Mouse (Mus musculus): ENCODE data around the gene Tac4.

GRCm38 (mm10) chr11:95273661-95274060 is 12.3 kb downstream of the Tac4 start:
- TF ChIP-seq SIN3A (IDR thresholded peaks at IDR 0.05; ENCODE audit: low read length) (no peak), CTCF (IDR thresholded peaks at IDR 0.05 in 2 of 3, conservative IDR thresholded peaks at IDR 0.05 in 1 of 3; ENCODE audit: control insufficient read depth in 1 of 3, insufficient read depth in 1 of 3, low read depth in 2 of 3, low read length in 3 of 3, poor library complexity in 1 of 3, severe bottlenecking in 1 of 3) (no peak), CHD2 (IDR thresholded peaks at IDR 0.05; ENCODE audit: low read length) (no peak), EP300 (IDR thresholded peaks at IDR 0.05; ENCODE audit: low read depth in 1 of 2, low read length in 2 of 2) (no peak), MAX (IDR thresholded peaks at IDR 0.05; ENCODE audit: low read length) (no peak), JUND (IDR thresholded peaks at IDR 0.05; ENCODE audit: low read depth, low read length) (no peak), POLR2A (IDR thresholded peaks at IDR 0.05; ENCODE audit: control insufficient read depth in 1 of 2, insufficient read depth in 1 of 2, low read depth in 1 of 2, low read length in 2 of 2, poor library complexity in 1 of 2) (no peak), RAD21 (IDR thresholded peaks at IDR 0.05; ENCODE audit: low read depth, low read length) (no peak), POLR2AphosphoS2 (IDR thresholded peaks at IDR 0.05; ENCODE audit: low read length) (no peak), SMC3 (IDR thresholded peaks at IDR 0.05; ENCODE audit: low read depth, low read length) (no peak)

Measured in MEL (cell line).